ENCODE assay signal across 8 mouse cellular contexts in genomic region chr15:7118849-7119248, GRCm38 (mm10). TPM values are rescaled to one million over a fixed set of nuclear protein-coding genes. Genes with fewer than 3 reads are reported as not detected.
A peak's percentile ranks its signal among the peaks of the same experiment; 100 is the strongest.
DNase-seq lines count a peak whose midpoint lies in the region; ATAC-seq lines count a peak whose summit lies in the region.

No protein-coding gene starts in this region.

- no peaks in the 10 kb centered on the region for H3K27me3 ChIP-seq in midbrain, embryonic 13.5 days

- DNase-seq in cerebellum, adult 11-12 months: peak; percentile 18
- DNase-seq in cerebellum, adult 11 months: no peak
- DNase-seq in right cerebral cortex, adult 18-20 months: peak; percentile 29
- no peak for DNase-seq in right cerebral cortex, postnatal 36 days (ENCODE audit: low spot score in 2 of 2)
- peak; percentile 40 for DNase-seq in kidney, postnatal 14 days

- no peaks in the 10 kb centered on the region for H3K9me3 ChIP-seq in midbrain, embryonic 13.5 days

- ATAC-seq in midbrain, embryonic 13.5 days: peak; percentile 69
- no peak for ATAC-seq in erythroid progenitor cell, adult 5-6 weeks (replicated peaks; ENCODE audit: low FRiP score, poor library complexity, severe bottlenecking)
- no peak for ATAC-seq in megakaryocyte, adult 5-6 weeks (ENCODE audit: poor library complexity, severe bottlenecking)

- H3K4me2 ChIP-seq in midbrain, embryonic 13.5 days (replicated peaks): no peak overlapping the region

- H3K27ac ChIP-seq in midbrain, embryonic 13.5 days: no peak overlapping the region

- no peak overlapping the region for H3K4me3 ChIP-seq in midbrain, embryonic 13.5 days (replicated peaks)

- H3K9ac ChIP-seq in midbrain, embryonic 13.5 days (replicated peaks): no peak overlapping the region

- peaks cover 8% of the 10 kb centered on the region; the same call in 1 of the 2 replicates for H3K4me1 ChIP-seq in midbrain, embryonic 13.5 days (replicated peaks)

- H3K36me3 ChIP-seq in midbrain, embryonic 13.5 days: no peaks in the 10 kb centered on the region

- 68% methylated on average over 5 of the region's 5 CpGs for WGBS in midbrain, embryonic 13.5 days

RNA-seq across cellular contexts. Expression of gene Lifr, which starts 28.4 kb away (rescaled TPM):
- polyA plus RNA-seq in midbrain, embryonic 13.5 days (2015; fragmentation: Nextera tagmentation; extraction: Ambion mirVana): 7.1 and 8.2 TPM in 2 replicates
- total RNA-seq in erythroid progenitor cell, adult 5-6 weeks (2015; ENCODE audit: low replicate concordance): under 0.01 and 1.7 TPM in 2 replicates
- total RNA-seq in erythroid progenitor cell, adult 5-6 weeks (2017; ENCODE audit: low replicate concordance): 1.0 and 2.2 TPM in 2 replicates
- 7.3 and 9.2 TPM in 2 replicates for total RNA-seq in megakaryocyte, adult 5-6 weeks (2015)
- 8.4 and 10.0 TPM in 2 replicates for total RNA-seq in megakaryocyte, adult 5-6 weeks (2017)

Comparison
In these comparisons a context has a peak if more than half of its experiments do, and no peak if none do; other contexts are left out.
1. DNase-seq: peak in cerebellum, adult 11-12 months (single experiment), right cerebral cortex, adult 18-20 months (single experiment) and kidney, postnatal 14 days (single experiment); none in cerebellum, adult 11 months (single experiment) and right cerebral cortex, postnatal 36 days (0 of 2).